Mouse (Mus musculus) heart, postnatal 0 days (tissue): ENCODE measurements around the gene Mecp2. TPM values are rescaled to one million over a fixed set of nuclear protein-coding genes. Genes with fewer than 3 reads are reported as not detected.

Experiments
- ATAC-seq: fragments of 200-750 bp; cut with Nextera tagmentation; 2 replicates; pipeline ENCODE4 v1.8.0; 2017; ENCODE audit warnings: low read depth, moderate number of reproducible peaks, moderate library complexity; ENCODE audit not compliant: insufficient read depth
- DNase-seq: peaks from one replicate; pipeline ENCODE4 v3.0.0-alpha.2; 2016; ENCODE audit warnings: low spot score
- H3K27ac ChIP-seq: fragments of 300-500 bp; sonication (generic); 2 replicates; pipeline ENCODE4 v1.5.1; 2014; ENCODE audit warnings: low read depth, mild to moderate bottlenecking
- H3K27me3 ChIP-seq: fragments of 300-500 bp; sonication (generic); 2 replicates; pipeline ENCODE4 v1.6.1; 2014; ENCODE audit warnings: low read length, mixed read lengths; ENCODE audit not compliant: control insufficient read depth, insufficient read depth
- H3K36me3 ChIP-seq: fragments of 300-500 bp; sonication (generic); replicated peaks from 2 replicates; pipeline ENCODE4 v1.6.1; 2014; ENCODE audit warnings: low read length, mixed read lengths; ENCODE audit not compliant: control insufficient read depth, insufficient read depth
- H3K4me1 ChIP-seq: fragments of 300-500 bp; sonication (generic); 2 replicates; pipeline ENCODE4 v1.6.1; 2014; ENCODE audit warnings: antibody characterized with exemption; ENCODE audit not compliant: control insufficient read depth, insufficient read depth
- H3K4me2 ChIP-seq: fragments of 300-500 bp; sonication (generic); 2 replicates; pipeline ENCODE4 v1.6.1; 2014; ENCODE audit warnings: low read depth, mild to moderate bottlenecking, low read length, moderate library complexity
- H3K4me3 ChIP-seq: fragments of 300-500 bp; sonication (generic); 2 replicates; pipeline ENCODE4 v1.5.1; 2014; ENCODE audit warnings: low read depth, low read length
- H3K9ac ChIP-seq: fragments of 300-500 bp; sonication (generic); replicated peaks from 2 replicates; pipeline ENCODE4 v1.6.1; 2014; ENCODE audit warnings: low read depth, low read length, mixed read lengths
- H3K9me3 ChIP-seq: fragments of 300-500 bp; sonication (generic); replicated peaks from 2 replicates; pipeline ENCODE4 v1.6.1; 2016; ENCODE audit warnings: low read length; ENCODE audit not compliant: control insufficient read depth
- CTCF ChIP-seq: IDR thresholded peaks from 2 replicates; pipeline ENCODE4 v1.5.1; 2016; ENCODE audit warnings: antibody characterized with exemption, control low read depth, low read depth
- EP300 ChIP-seq: IDR thresholded peaks from 2 replicates; pipeline ENCODE4 v1.6.1; 2016; ENCODE audit warnings: antibody characterized with exemption, low read depth
- WGBS: fragments of 180-500 bp; shearing (Covaris S2); extraction: QIAGEN DNeasy Blood & Tissue Kit; methylation state at CpG from one replicate; pipeline ENCODE4 v1.1.7; 2014; 5-methylcytosine and 5-hydroxymethylcytosine counted together
- polyA plus RNA-seq: library from polyadenylated mRNA; unstranded; fragments of >200 nt; fragmentation: Nextera tagmentation; extraction: Ambion mirVana; gene quantifications from 2 replicates; pipeline ENCODE4 v1.2.1, GENCODE M21; 2015
- total RNA-seq: library from RNA; depleted of rRNA; stranded (reverse); fragments of >200 nt; gene quantifications from 2 replicates; pipeline ENCODE4 v1.2.3, GENCODE M21; 2014; ENCODE audit warnings: low replicate concordance

Mecp2 gene
- total and polyA plus RNA-seq, 2 experiments from 2014 or later: 10.8 to 15.6 TPM

- Histone ChIP-seq H3K9me3 (no peaks in the 10 kb centered on the region), H3K27ac (no peak overlapping the region), H3K4me3 (no peak overlapping the region), H3K4me1 (no peaks in the 10 kb centered on the region), H3K27me3 (no peaks in the 10 kb centered on the region), H3K36me3 (no peaks in the 10 kb centered on the region), H3K4me2 (no peak overlapping the region), H3K9ac (no peak overlapping the region)
- TF ChIP-seq CTCF: no peak
- DNase-seq (no peak), ATAC-seq (no peak)
These were observed 21.1 kb downstream of the Mecp2 start for GRCm38 (mm10) chrX:74114036-74114435.

- peak overlapping the region; percentile 25; the same call in 1 of the 2 replicates for H3K27ac ChIP-seq
- 23% methylated on average over 3 of the region's 3 CpGs for WGBS
- H3K4me3 ChIP-seq: no peak overlapping the region
- no peaks in the 10 kb centered on the region for H3K36me3 ChIP-seq
- TF ChIP-seq CTCF: no peak
- no peak for TF ChIP-seq EP300
- H3K9me3 ChIP-seq: no peaks in the 10 kb centered on the region
- no peaks in the 10 kb centered on the region for H3K27me3 ChIP-seq
- DNase-seq (peak; percentile 7), ATAC-seq (peak; percentile 58; the same call in 1 of the 2 replicates)
- H3K9ac ChIP-seq: no peak overlapping the region
- no peaks in the 10 kb centered on the region for H3K4me1 ChIP-seq
- H3K4me2 ChIP-seq: no peak overlapping the region
These were observed 26.4 kb downstream of the Mecp2 start for GRCm38 (mm10) chrX:74108747-74109146.

GRCm38 (mm10) chrX:74105916-74106315 lies 29.2 kb downstream of the Mecp2 start:
- Histone ChIP-seq H3K4me1 (no peaks in the 10 kb centered on the region), H3K4me3 (no peak overlapping the region), H3K27ac (no peak overlapping the region), H3K9me3 (no peaks in the 10 kb centered on the region), H3K4me2 (no peak overlapping the region), H3K27me3 (no peaks in the 10 kb centered on the region), H3K36me3 (no peaks in the 10 kb centered on the region), H3K9ac (no peak overlapping the region)
- ATAC-seq: no peak
- TF ChIP-seq EP300 (no peak), CTCF (no peak)
- WGBS: 27% methylated on average over 2 of the region's 2 CpGs
- no peak for DNase-seq

- Histone ChIP-seq H3K4me1 (no peaks in the 10 kb centered on the region), H3K27ac (peak overlapping the region; percentile 93), H3K27me3 (no peaks in the 10 kb centered on the region), H3K4me3 (no peak overlapping the region), H3K36me3 (no peaks in the 10 kb centered on the region), H3K9me3 (no peaks in the 10 kb centered on the region), H3K4me2 (peak overlapping the region; percentile 39), H3K9ac (no peak overlapping the region)
- TF ChIP-seq EP300 (no peak), CTCF (peak; percentile 47)
- DNase-seq (peak; percentile 48), ATAC-seq (peak; percentile 96)
- 31% methylated on average over 4 of the region's 4 CpGs for WGBS
These were observed 31.5 kb downstream of the Mecp2 start for GRCm38 (mm10) chrX:74103457-74104188.

- DNase-seq: no peak
- H3K9ac ChIP-seq: no peak overlapping the region
- no peaks in the 10 kb centered on the region for H3K4me1 ChIP-seq
- no peak overlapping the region for H3K4me3 ChIP-seq
- no peak for TF ChIP-seq CTCF
- no peaks in the 10 kb centered on the region for H3K27me3 ChIP-seq
- no peak for ATAC-seq
- H3K27ac ChIP-seq: no peak overlapping the region
- H3K36me3 ChIP-seq: no peaks in the 10 kb centered on the region
- no peak overlapping the region for H3K4me2 ChIP-seq
- 54% methylated on average over 1 of the region's 1 CpGs for WGBS
- H3K9me3 ChIP-seq: no peaks in the 10 kb centered on the region
These were observed 40.0 kb downstream of the Mecp2 start for GRCm38 (mm10) chrX:74095130-74095529.

GRCm38 (mm10) chrX:74085601-74086038 lies 49.5 kb downstream of the Mecp2 start:
- ATAC-seq (peak; percentile 99), DNase-seq (peak; percentile 94)

More at GRCm38 (mm10) chrX:74085601-74086038, 49.5 kb downstream of the Mecp2 start:
- H3K27ac ChIP-seq: peak overlapping the region; percentile 93
- no peaks in the 10 kb centered on the region for H3K9me3 ChIP-seq
- H3K9ac ChIP-seq: peak overlapping the region; percentile 89
- no peaks in the 10 kb centered on the region for H3K27me3 ChIP-seq
- H3K4me2 ChIP-seq: peak overlapping the region; percentile 41
- H3K4me3 ChIP-seq: peak overlapping the region; percentile 79
- WGBS: 7% methylated on average over 22 of the region's 27 CpGs
- H3K4me1 ChIP-seq: no peaks in the 10 kb centered on the region; the same call in 1 of the 2 replicates
- no peak for TF ChIP-seq CTCF
- TF ChIP-seq EP300: no peak
- no peaks in the 10 kb centered on the region for H3K36me3 ChIP-seq
